Mouse (Mus musculus): ENCODE measurements around the gene Pithd1.

GRCm38 (mm10) chr4:135985193-135985592 lies 1.9 kb downstream of the Pithd1 start:
- no peak for TF ChIP-seq CTCF (IDR thresholded peaks at IDR 0.05; ENCODE audit: control insufficient read depth, insufficient read depth, insufficient replicate concordance, low read depth, low read length)
- TF ChIP-seq POLR2A (IDR thresholded peaks at IDR 0.05; ENCODE audit: control insufficient read depth, low read depth, low read length) = no peak
